Mouse (Mus musculus): ENCODE data around the gene Tln2. TPM values are rescaled to one million over a fixed set of nuclear protein-coding genes. Genes with fewer than 3 reads are reported as not detected.

The Tln2 gene
- polyA plus RNA-seq, 2 experiments, result 0.98 to 2.5 TPM

DNA sequence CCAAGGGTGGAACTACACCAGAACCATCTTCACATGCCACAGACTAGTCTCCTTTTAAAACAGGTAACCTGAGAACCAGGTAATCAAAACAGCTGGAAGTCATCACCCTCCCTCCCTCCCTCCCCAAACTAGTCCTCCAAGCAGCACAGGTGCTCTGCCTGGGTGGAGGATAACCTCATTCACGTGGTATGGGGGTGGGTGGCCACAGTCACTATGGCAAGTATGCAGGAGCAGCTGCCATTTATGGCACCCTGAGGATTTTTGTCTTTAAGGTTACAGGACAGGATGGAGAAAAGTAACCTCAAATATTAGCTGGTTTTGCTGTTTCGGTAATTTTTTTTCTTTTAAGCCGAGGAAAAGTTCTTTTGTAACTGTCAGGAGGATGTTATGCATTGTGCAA lies 322.5 kb downstream of the Tln2 start:
- H3K4me3 ChIP-seq (ENCODE audit: insufficient read depth in 1 of 2, low read depth in 2 of 2, low read length in 2 of 2), result no peak overlapping the region
- ATAC-seq (ENCODE audit: insufficient read depth), result no peak
- H3K4me1 ChIP-seq (replicated peaks; ENCODE audit: control insufficient read depth in 2 of 2, insufficient read depth in 2 of 2, low read length in 1 of 2), result peaks cover 0 to 8% of the 10 kb centered on the region in 2 experiments; a peak in 2 of 4 replicates
- no peaks in the 10 kb centered on the region for H3K27me3 ChIP-seq (ENCODE audit: control insufficient read depth, insufficient read depth, low read length)
- no peaks in the 10 kb centered on the region for H3K36me3 ChIP-seq (replicated peaks; ENCODE audit: control insufficient read depth, insufficient read depth, low read depth)
- TF ChIP-seq EP300 (IDR thresholded peaks at IDR 0.05; ENCODE audit: low read depth) (no peak), CTCF (IDR thresholded peaks at IDR 0.05; ENCODE audit: low read depth) (no peak)
- no peaks in the 10 kb centered on the region for H3K9me3 ChIP-seq (ENCODE audit: control insufficient read depth, low read length)
- no peak overlapping the region for H3K27ac ChIP-seq
- no peak overlapping the region for H3K4me2 ChIP-seq (ENCODE audit: low read depth)
- no peak overlapping the region for H3K9ac ChIP-seq (replicated peaks)
- DNase-seq (ENCODE audit: low read depth in 3 of 3, low spot score in 3 of 3), result no peak
- WGBS (ENCODE audit: insufficient replicate concordance), result 45% methylated on average over 3 of the region's 3 CpGs

DNA sequence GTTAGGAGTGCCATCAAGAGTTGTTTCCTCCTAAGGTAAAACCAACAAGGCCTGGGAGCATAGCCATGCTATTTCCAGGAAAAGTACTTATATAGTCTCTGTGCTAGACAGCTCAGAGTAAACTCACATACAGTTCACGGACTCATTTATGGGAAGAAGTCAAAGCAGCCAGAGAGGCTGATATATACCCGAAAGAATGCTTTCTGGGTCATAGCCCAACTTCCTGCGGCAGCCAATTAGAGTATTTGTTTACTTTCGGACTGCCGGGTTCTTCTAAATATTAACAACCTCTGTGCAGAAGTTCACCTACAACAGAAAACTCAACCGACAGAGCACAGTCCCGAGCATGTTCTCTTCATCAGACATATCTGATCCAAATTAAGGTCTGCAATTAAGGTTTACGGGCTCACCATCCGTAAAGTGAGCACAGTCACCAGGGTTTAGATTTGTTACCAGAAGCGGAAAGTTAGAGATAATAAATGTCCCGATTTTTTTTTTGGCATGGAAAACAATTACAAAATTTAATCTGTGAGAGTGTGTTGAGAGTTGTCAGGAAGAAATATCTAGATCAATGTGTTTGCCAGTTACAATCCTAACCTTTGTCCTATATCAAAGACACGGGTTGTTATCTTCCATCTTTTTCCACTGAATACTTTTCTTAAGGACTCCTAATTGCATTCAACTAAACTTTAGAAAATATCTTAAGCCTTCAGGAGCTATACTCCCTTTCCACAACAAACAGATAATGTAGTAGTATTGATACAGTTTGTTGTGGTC lies 323.9 kb downstream of the Tln2 start:
- DNase-seq (ENCODE audit: low read depth in 3 of 3, low spot score in 3 of 3) (peak in 1 of 3 experiments; percentile 7), ATAC-seq (ENCODE audit: insufficient read depth) (no peak)
- 54% methylated on average over 12 of the region's 12 CpGs for WGBS (ENCODE audit: insufficient replicate concordance)
- Histone ChIP-seq H3K27ac (no peak overlapping the region), H3K36me3 (replicated peaks; ENCODE audit: control insufficient read depth, insufficient read depth, low read depth) (no peaks in the 10 kb centered on the region), H3K27me3 (ENCODE audit: control insufficient read depth, insufficient read depth, low read length) (no peaks in the 10 kb centered on the region), H3K4me1 (replicated peaks; ENCODE audit: control insufficient read depth in 2 of 2, insufficient read depth in 2 of 2, low read length in 1 of 2) (peaks cover 0 to 8% of the 10 kb centered on the region in 2 experiments; a peak in 2 of 4 replicates), H3K4me2 (ENCODE audit: low read depth) (no peak overlapping the region), H3K9ac (replicated peaks) (no peak overlapping the region), H3K9me3 (ENCODE audit: control insufficient read depth, low read length) (no peaks in the 10 kb centered on the region), H3K4me3 (ENCODE audit: insufficient read depth in 1 of 2, low read depth in 2 of 2, low read length in 2 of 2) (no peak overlapping the region)
- TF ChIP-seq CTCF (IDR thresholded peaks at IDR 0.05; ENCODE audit: low read depth) (no peak), EP300 (IDR thresholded peaks at IDR 0.05; ENCODE audit: low read depth) (no peak)

DNA sequence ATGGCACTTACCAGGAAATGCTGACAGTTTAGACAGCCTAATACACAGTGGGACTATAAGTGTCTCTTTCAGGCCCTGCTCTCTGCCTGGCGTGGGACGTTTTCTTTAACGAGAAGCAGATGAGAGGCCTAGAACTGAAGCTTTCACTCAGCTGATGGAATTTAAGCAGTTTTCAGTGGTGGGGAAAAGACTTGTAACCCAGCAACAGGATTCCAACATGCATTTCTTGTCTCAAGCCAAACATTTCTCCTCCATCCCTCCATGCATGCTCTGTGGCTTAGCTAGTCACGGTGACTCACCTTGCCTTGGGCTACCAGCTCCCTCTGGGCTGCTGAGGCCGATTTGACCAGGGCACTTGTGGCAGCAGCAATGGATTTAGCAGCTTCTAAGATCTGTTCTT lies 330.5 kb downstream of the Tln2 start:
- Histone ChIP-seq H3K4me1 (replicated peaks; ENCODE audit: control insufficient read depth in 2 of 2, insufficient read depth in 2 of 2, low read length in 1 of 2) (no peaks in the 10 kb centered on the region), H3K27me3 (ENCODE audit: control insufficient read depth, insufficient read depth, low read length) (no peaks in the 10 kb centered on the region), H3K9me3 (ENCODE audit: control insufficient read depth, low read length) (no peaks in the 10 kb centered on the region), H3K9ac (replicated peaks) (no peak overlapping the region), H3K36me3 (replicated peaks; ENCODE audit: control insufficient read depth, insufficient read depth, low read depth) (no peaks in the 10 kb centered on the region), H3K27ac (no peak overlapping the region), H3K4me2 (ENCODE audit: low read depth) (no peak overlapping the region), H3K4me3 (ENCODE audit: insufficient read depth in 1 of 2, low read depth in 2 of 2, low read length in 2 of 2) (no peak overlapping the region)
- DNase-seq (ENCODE audit: low read depth in 3 of 3, low spot score in 3 of 3) (no peak), ATAC-seq (ENCODE audit: insufficient read depth) (no peak)
- WGBS (ENCODE audit: insufficient replicate concordance), result 68% methylated on average over 5 of the region's 5 CpGs
- TF ChIP-seq EP300 (IDR thresholded peaks at IDR 0.05; ENCODE audit: low read depth) (no peak), CTCF (IDR thresholded peaks at IDR 0.05; ENCODE audit: low read depth) (no peak)

DNA sequence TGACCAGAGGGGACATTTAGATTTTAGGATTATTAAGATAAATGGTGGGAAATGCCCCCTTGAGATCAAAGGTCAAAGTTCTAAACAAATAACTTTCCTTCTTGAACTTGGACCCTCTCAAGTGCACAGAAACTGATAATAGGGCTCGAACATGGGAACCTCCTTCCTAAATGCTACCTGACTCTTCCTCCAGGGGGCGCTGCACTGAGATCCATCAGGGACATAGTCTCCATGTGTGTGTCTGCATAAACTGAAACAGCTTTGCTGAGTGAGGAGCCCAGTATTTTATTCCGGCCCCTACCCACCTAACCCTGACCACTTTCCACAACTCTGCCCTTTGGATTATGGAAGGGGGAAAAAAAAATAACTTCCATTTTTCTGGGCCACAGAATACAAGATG lies 339.1 kb downstream of the Tln2 start:
- 32% methylated on average over 3 of the region's 3 CpGs for WGBS (ENCODE audit: insufficient replicate concordance)
- no peak for TF ChIP-seq EP300 (IDR thresholded peaks at IDR 0.05; ENCODE audit: low read depth)
- TF ChIP-seq CTCF (IDR thresholded peaks at IDR 0.05; ENCODE audit: low read depth), result peak; percentile 73
- DNase-seq (ENCODE audit: low read depth in 3 of 3, low spot score in 3 of 3), result no peak

DNA sequence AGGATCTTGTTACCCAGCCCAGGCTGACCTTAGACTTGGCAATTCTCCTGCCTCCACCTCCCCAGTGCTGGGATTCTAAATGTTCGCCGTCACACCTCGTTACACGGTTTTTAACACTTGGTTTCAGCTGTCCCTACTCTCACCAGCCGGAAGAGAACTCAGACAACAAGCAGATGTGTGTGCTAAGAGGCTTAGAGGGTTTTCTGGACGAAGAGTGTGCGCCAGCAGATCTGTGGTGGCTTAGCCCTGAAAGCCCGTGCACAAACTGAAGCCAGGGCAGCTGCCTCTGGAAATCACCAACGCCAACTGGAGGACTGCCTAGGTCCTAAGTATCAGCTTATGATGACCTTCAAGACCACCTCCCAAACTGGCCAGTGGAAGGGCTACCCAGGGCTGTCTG lies 341.5 kb downstream of the Tln2 start:
- Histone ChIP-seq H3K4me2 (ENCODE audit: low read depth) (no peak overlapping the region), H3K27ac (no peak overlapping the region), H3K9me3 (ENCODE audit: control insufficient read depth, low read length) (no peaks in the 10 kb centered on the region), H3K9ac (replicated peaks) (no peak overlapping the region), H3K36me3 (replicated peaks; ENCODE audit: control insufficient read depth, insufficient read depth, low read depth) (no peaks in the 10 kb centered on the region), H3K4me1 (replicated peaks; ENCODE audit: control insufficient read depth in 2 of 2, insufficient read depth in 2 of 2, low read length in 1 of 2) (no peaks in the 10 kb centered on the region), H3K27me3 (ENCODE audit: control insufficient read depth, insufficient read depth, low read length) (no peaks in the 10 kb centered on the region), H3K4me3 (ENCODE audit: insufficient read depth in 1 of 2, low read depth in 2 of 2, low read length in 2 of 2) (no peak overlapping the region)
- ATAC-seq (ENCODE audit: insufficient read depth) (no peak), DNase-seq (ENCODE audit: low read depth in 3 of 3, low spot score in 3 of 3) (no peak)
- no peak for TF ChIP-seq CTCF (IDR thresholded peaks at IDR 0.05; ENCODE audit: low read depth)
- TF ChIP-seq EP300 (IDR thresholded peaks at IDR 0.05; ENCODE audit: low read depth), result no peak
- 54% methylated on average over 9 of the region's 9 CpGs for WGBS (ENCODE audit: insufficient replicate concordance)

More for the DNA sequence above, 339.1 kb downstream of the Tln2 start:
- H3K4me3 ChIP-seq (ENCODE audit: insufficient read depth in 1 of 2, low read depth in 2 of 2, low read length in 2 of 2), result no peak overlapping the region
- H3K9ac ChIP-seq (replicated peaks), result no peak overlapping the region
- no peak overlapping the region for H3K27ac ChIP-seq
- H3K9me3 ChIP-seq (ENCODE audit: control insufficient read depth, low read length), result no peaks in the 10 kb centered on the region
- H3K36me3 ChIP-seq (replicated peaks; ENCODE audit: control insufficient read depth, insufficient read depth, low read depth), result no peaks in the 10 kb centered on the region
- H3K4me1 ChIP-seq (replicated peaks; ENCODE audit: control insufficient read depth in 2 of 2, insufficient read depth in 2 of 2, low read length in 1 of 2), result no peaks in the 10 kb centered on the region
- no peaks in the 10 kb centered on the region for H3K27me3 ChIP-seq (ENCODE audit: control insufficient read depth, insufficient read depth, low read length)
- no peak overlapping the region for H3K4me2 ChIP-seq (ENCODE audit: low read depth)
- no peak for ATAC-seq (ENCODE audit: insufficient read depth)

Measured in liver, embryonic 14.5 days (tissue).